Mouse (Mus musculus) testis, postnatal 14 days (tissue): Measurements from ENCODE around the gene Rasgef1a.

Source experiments
- DNase-seq: peaks from one replicate; pipeline ENCODE4 v3.0.0; 2021; ENCODE audit warnings: low spot score

Gene Rasgef1a

GRCm38 (mm10) chr6:118027036-118027435, 15.8 kb downstream of the Rasgef1a start:
- no peak for DNase-seq

- no peak for DNase-seq
These were observed 20.2 kb downstream of the Rasgef1a start for GRCm38 (mm10) chr6:118031467-118031866.

GRCm38 (mm10) chr6:118035639-118036038, 24.4 kb downstream of the Rasgef1a start:
- no peak for DNase-seq

- DNase-seq = no peak
These were observed 25.0 kb downstream of the Rasgef1a start for GRCm38 (mm10) chr6:118036118-118036805.

GRCm38 (mm10) chr6:118036866-118037265, 25.6 kb downstream of the Rasgef1a start:
- no peak for DNase-seq

GRCm38 (mm10) chr6:118045180-118045579, 33.9 kb downstream of the Rasgef1a start:
- no peak for DNase-seq

GRCm38 (mm10) chr6:118045892-118046291, 34.7 kb downstream of the Rasgef1a start:
- no peak for DNase-seq

- DNase-seq = no peak
These were observed 35.3 kb downstream of the Rasgef1a start for GRCm38 (mm10) chr6:118046511-118046910.

GRCm38 (mm10) chr6:118046924-118047323, 35.7 kb downstream of the Rasgef1a start:
- DNase-seq = no peak

GRCm38 (mm10) chr6:118047811-118048505, 36.7 kb downstream of the Rasgef1a start:
- DNase-seq = no peak

- DNase-seq = no peak
These were observed 38.5 kb downstream of the Rasgef1a start for GRCm38 (mm10) chr6:118049776-118050175.

- no peak for DNase-seq
These were observed 40.2 kb downstream of the Rasgef1a start for GRCm38 (mm10) chr6:118051474-118051873.

- DNase-seq = no peak
These were observed 44.0 kb downstream of the Rasgef1a start for GRCm38 (mm10) chr6:118055209-118055608.

GRCm38 (mm10) chr6:118061266-118061665, 50.0 kb downstream of the Rasgef1a start:
- no peak for DNase-seq

- no peak for DNase-seq
These were observed 52.0 kb downstream of the Rasgef1a start for GRCm38 (mm10) chr6:118063266-118063665.

- DNase-seq = no peak
These were observed 53.8 kb downstream of the Rasgef1a start for GRCm38 (mm10) chr6:118064968-118065530.

GRCm38 (mm10) chr6:118065837-118066198, 54.6 kb downstream of the Rasgef1a start:
- DNase-seq = no peak

GRCm38 (mm10) chr6:118066199-118067081, 55.2 kb downstream of the Rasgef1a start:
- DNase-seq = no peak

- DNase-seq = no peak
These were observed 56.5 kb downstream of the Rasgef1a start for GRCm38 (mm10) chr6:118067720-118068119.

GRCm38 (mm10) chr6:118070321-118071012, 59.2 kb downstream of the Rasgef1a start:
- DNase-seq = no peak

- DNase-seq = no peak
These were observed 59.7 kb downstream of the Rasgef1a start for GRCm38 (mm10) chr6:118071013-118071350.

- no peak for DNase-seq
These were observed 60.2 kb downstream of the Rasgef1a start for GRCm38 (mm10) chr6:118071416-118071815.
